Mouse (Mus musculus) hindbrain, embryonic 12.5 days (tissue): ENCODE results near the gene Ap4e1. TPM values are rescaled to one million over a fixed set of nuclear protein-coding genes. Genes with fewer than 3 reads are reported as not detected.
"Not testable (repeated sequence)": the region's sequence is repeated elsewhere in the genome, so short reads cannot be mapped to it uniquely, and the experiment has no call there.

Experiments used
- ATAC-seq: fragments of 200-750 bp; cut with Nextera tagmentation; 2 replicates; pipeline ENCODE4 v1.8.0; 2017; ENCODE audit warnings: moderate TSS enrichment; ENCODE audit not compliant: low FRiP score
- H3K27ac ChIP-seq: fragments of 300-500 bp; sonication (generic); 2 replicates; pipeline ENCODE4 v1.5.1; 2016; ENCODE audit warnings: mild to moderate bottlenecking
- H3K27me3 ChIP-seq: fragments of 300-500 bp; sonication (generic); 2 replicates; pipeline ENCODE4 v1.6.1; 2016; ENCODE audit warnings: mild to moderate bottlenecking
- H3K36me3 ChIP-seq: fragments of 300-500 bp; sonication (generic); 2 replicates; pipeline ENCODE4 v1.6.1; 2016; ENCODE audit warnings: mild to moderate bottlenecking
- H3K4me1 ChIP-seq: fragments of 300-500 bp; sonication (generic); 2 replicates; pipeline ENCODE4 v1.6.1; 2016
- H3K4me2 ChIP-seq: fragments of 300-500 bp; sonication (generic); replicated peaks from 2 replicates; pipeline ENCODE4 v1.6.1; 2016; ENCODE audit warnings: mild to moderate bottlenecking
- H3K4me3 ChIP-seq: fragments of 300-500 bp; sonication (generic); 2 replicates; pipeline ENCODE4 v1.5.1; 2016; ENCODE audit warnings: mild to moderate bottlenecking
- H3K9ac ChIP-seq: fragments of 300-500 bp; sonication (generic); 2 replicates; pipeline ENCODE4 v1.6.1; 2016; ENCODE audit warnings: mild to moderate bottlenecking, moderate library complexity
- H3K9me3 ChIP-seq: fragments of 300-500 bp; sonication (generic); replicated peaks from 2 replicates; pipeline ENCODE4 v1.6.1; 2016; ENCODE audit warnings: mild to moderate bottlenecking
- WGBS: fragments of 180-500 bp; shearing (Covaris S2); methylation state at CpG from one replicate; pipeline ENCODE4 v1.1.7; 2016; 5-methylcytosine and 5-hydroxymethylcytosine counted together
- polyA plus RNA-seq: library from polyadenylated mRNA; unstranded; fragments of >200 nt; fragmentation: Nextera tagmentation; extraction: Ambion mirVana; gene quantifications from 2 replicates; pipeline ENCODE4 v1.2.1, GENCODE M21; 2016

Gene Ap4e1
- polyA plus RNA-seq, 1 experiment from 2014 or later: 12.9 TPM

- peaks cover 12% of the 10 kb centered on the region for H3K36me3 ChIP-seq
- peaks cover 13% of the 10 kb centered on the region for H3K4me1 ChIP-seq
- no peak overlapping the region for H3K4me2 ChIP-seq
- H3K27me3 ChIP-seq: no peaks in the 10 kb centered on the region
- no peak overlapping the region for H3K9ac ChIP-seq
- H3K4me3 ChIP-seq: no peak overlapping the region
- ATAC-seq: no peak
- WGBS: 83% methylated on average over 5 of the region's 5 CpGs
- H3K27ac ChIP-seq: no peak overlapping the region
- no peaks in the 10 kb centered on the region for H3K9me3 ChIP-seq
These were observed 1.0 kb upstream of the Ap4e1 start for GRCm38 (mm10) chr2:127007509-127007908.

DNA sequence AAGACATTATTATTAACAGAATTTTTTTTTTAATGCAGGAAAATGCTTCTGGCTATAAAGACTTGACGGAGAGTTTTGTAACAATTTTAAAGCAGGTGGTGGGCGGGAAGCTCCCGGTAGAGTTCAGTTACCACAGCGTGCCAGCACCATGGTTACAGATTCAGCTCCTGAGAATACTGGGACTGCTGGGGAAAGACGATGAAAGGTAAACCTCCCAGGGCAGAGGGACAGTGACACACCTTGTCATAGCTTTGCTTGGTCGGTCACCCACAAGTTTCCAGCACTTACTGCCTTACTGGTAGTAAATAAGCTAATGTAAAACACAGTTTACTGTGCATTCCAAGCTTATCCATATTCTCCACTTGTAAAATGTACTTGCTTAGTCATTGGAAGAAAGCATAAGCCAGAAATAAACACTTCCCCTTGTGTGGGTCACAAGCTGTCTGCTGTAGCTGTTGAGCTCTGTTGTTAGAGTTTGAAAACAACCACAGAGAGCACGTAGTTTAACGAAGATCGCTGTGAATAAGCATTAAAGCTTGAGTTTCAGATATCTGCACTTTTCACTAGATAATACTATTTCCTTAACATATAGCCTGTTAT lies 26.6 kb downstream of the Ap4e1 start:
- no peak overlapping the region for H3K4me3 ChIP-seq
- no peak overlapping the region for H3K27ac ChIP-seq
- peaks cover 43% of the 10 kb centered on the region for H3K36me3 ChIP-seq
- no peaks in the 10 kb centered on the region for H3K9me3 ChIP-seq
- 96% methylated on average over 9 of the region's 9 CpGs for WGBS
- no peak overlapping the region for H3K4me2 ChIP-seq
- no peaks in the 10 kb centered on the region for H3K27me3 ChIP-seq
- H3K4me1 ChIP-seq: no peaks in the 10 kb centered on the region
- no peak overlapping the region for H3K9ac ChIP-seq
- no peak for ATAC-seq

GRCm38 (mm10) chr2:127037299-127037698 lies 28.8 kb downstream of the Ap4e1 start:
- H3K9ac ChIP-seq: no peak overlapping the region
- 95% methylated on average over 4 of the region's 4 CpGs for WGBS
- no peak overlapping the region for H3K27ac ChIP-seq
- no peaks in the 10 kb centered on the region for H3K27me3 ChIP-seq
- ATAC-seq: no peak
- H3K4me1 ChIP-seq: no peaks in the 10 kb centered on the region
- H3K36me3 ChIP-seq: peaks cover 36% of the 10 kb centered on the region
- no peak overlapping the region for H3K4me2 ChIP-seq
- no peak overlapping the region for H3K4me3 ChIP-seq
- no peaks in the 10 kb centered on the region for H3K9me3 ChIP-seq

GRCm38 (mm10) chr2:127061471-127061870 lies 53.0 kb downstream of the Ap4e1 start:
- H3K4me1 ChIP-seq: no peaks in the 10 kb centered on the region
- peaks cover 57% of the 10 kb centered on the region for H3K36me3 ChIP-seq
- H3K4me3 ChIP-seq: no peak overlapping the region
- 94% methylated on average over 9 of the region's 9 CpGs for WGBS
- H3K27ac ChIP-seq: no peak overlapping the region
- no peak overlapping the region for H3K9ac ChIP-seq
- H3K4me2 ChIP-seq: no peak overlapping the region
- H3K9me3 ChIP-seq: no peaks in the 10 kb centered on the region
- ATAC-seq: no peak
- H3K27me3 ChIP-seq: no peaks in the 10 kb centered on the region

DNA sequence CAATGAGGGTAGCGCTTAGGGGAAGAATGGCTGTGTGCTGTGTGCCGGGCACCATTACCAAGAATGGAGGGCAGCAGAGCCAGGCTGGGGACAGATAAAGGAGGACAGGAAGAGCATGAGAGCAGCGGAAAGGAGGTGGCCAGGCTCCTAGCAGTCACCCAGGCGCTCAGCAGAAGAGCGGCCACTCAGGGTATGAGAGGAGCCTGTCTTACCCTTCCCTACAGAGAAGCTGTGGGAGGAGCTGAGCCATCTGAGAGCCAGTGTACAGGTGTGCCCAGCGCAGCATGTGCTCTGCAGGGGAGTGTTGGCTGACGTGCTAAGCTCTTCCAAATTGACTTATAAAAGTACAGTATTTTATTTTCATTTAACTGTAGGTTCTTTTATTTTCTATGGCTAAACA lies 60.3 kb downstream of the Ap4e1 start:
- no peaks in the 10 kb centered on the region for H3K9me3 ChIP-seq
- no peak for ATAC-seq
- WGBS: 73% methylated on average over 7 of the region's 7 CpGs
- H3K9ac ChIP-seq: no peak overlapping the region
- no peak overlapping the region for H3K27ac ChIP-seq
- no peaks in the 10 kb centered on the region for H3K27me3 ChIP-seq
- no peak overlapping the region for H3K4me3 ChIP-seq
- H3K4me1 ChIP-seq: peaks cover 8% of the 10 kb centered on the region
- no peak overlapping the region for H3K4me2 ChIP-seq
- H3K36me3 ChIP-seq: peaks cover 12% of the 10 kb centered on the region

GRCm38 (mm10) chr2:127069781-127070434 lies 61.4 kb downstream of the Ap4e1 start:
- Histone ChIP-seq H3K4me2 (peak overlapping the region; percentile 73), H3K27me3 (no peaks in the 10 kb centered on the region), H3K9ac (peak overlapping the region; percentile 47), H3K36me3 (peaks cover 12% of the 10 kb centered on the region), H3K9me3 (no peaks in the 10 kb centered on the region), H3K4me3 (peak overlapping the region; percentile 61), H3K4me1 (peaks cover 8% of the 10 kb centered on the region), H3K27ac (no peak overlapping the region)
- ATAC-seq: peak; percentile 56; the same call in 1 of the 2 replicates
- WGBS: 21% methylated on average over 11 of the region's 11 CpGs

DNA sequence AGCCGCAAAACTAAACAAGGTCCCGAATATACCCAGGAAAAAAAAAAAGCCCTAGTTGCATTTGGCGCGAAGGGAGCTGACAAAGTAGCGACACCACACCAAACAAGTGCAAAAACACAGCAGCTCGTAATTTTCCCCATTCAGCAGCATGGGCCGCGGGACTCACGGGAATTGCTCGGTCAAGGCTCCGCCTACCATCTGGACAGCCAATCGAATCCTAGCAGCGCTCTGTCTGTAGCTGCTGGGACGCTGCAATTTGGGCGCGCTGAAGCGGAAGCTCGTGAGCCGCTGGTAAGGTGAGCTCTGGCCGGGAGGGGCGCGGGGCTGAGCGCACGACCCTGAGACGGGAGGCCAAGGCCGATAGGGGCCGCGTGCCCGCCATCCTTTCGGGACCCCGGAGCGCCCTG lies 61.9 kb downstream of the Ap4e1 start, which contains the start of gene Blvra:
TSS of gene Blvra (plus strand) at position 231 of the 407 bp plus-strand sequence.
- Histone ChIP-seq H3K4me1 (peaks cover 8% of the 10 kb centered on the region), H3K9me3 (no peaks in the 10 kb centered on the region), H3K4me2 (peak within 1 kb of the TSS; percentile 73), H3K27me3 (no peaks in the 10 kb centered on the region), H3K27ac (peak within 1 kb of the TSS; percentile 64; the same call in 1 of the 2 replicates), H3K9ac (peak within 1 kb of the TSS; percentile 84), H3K36me3 (peaks cover 12% of the 10 kb centered on the region), H3K4me3 (peak within 1 kb of the TSS; percentile 61)
- ATAC-seq: peak; percentile 99
- under 1% methylated on average over 32 of the region's 32 CpGs for WGBS

- Histone ChIP-seq H3K27ac (peak overlapping the region; percentile 64; the same call in 1 of the 2 replicates), H3K4me1 (peaks cover 8% of the 10 kb centered on the region), H3K36me3 (peaks cover 12% of the 10 kb centered on the region), H3K9me3 (no peaks in the 10 kb centered on the region), H3K4me2 (peak overlapping the region; percentile 73), H3K4me3 (peak overlapping the region; percentile 61), H3K27me3 (no peaks in the 10 kb centered on the region), H3K9ac (peak overlapping the region; percentile 84)
- 13% methylated on average over 9 of the region's 9 CpGs for WGBS
- ATAC-seq: peak; percentile 75
These were observed 62.4 kb downstream of the Ap4e1 start for GRCm38 (mm10) chr2:127070879-127071278.

GRCm38 (mm10) chr2:127074116-127074515 lies 65.6 kb downstream of the Ap4e1 start:
- no peak overlapping the region for H3K9ac ChIP-seq
- 92% methylated on average over 2 of the region's 2 CpGs for WGBS
- H3K27me3 ChIP-seq: no peaks in the 10 kb centered on the region
- no peak overlapping the region for H3K27ac ChIP-seq
- ATAC-seq: no peak
- no peak overlapping the region for H3K4me2 ChIP-seq
- H3K9me3 ChIP-seq: no peaks in the 10 kb centered on the region
- no peaks in the 10 kb centered on the region for H3K36me3 ChIP-seq
- no peak overlapping the region for H3K4me3 ChIP-seq
- H3K4me1 ChIP-seq: peaks cover 8% of the 10 kb centered on the region

DNA sequence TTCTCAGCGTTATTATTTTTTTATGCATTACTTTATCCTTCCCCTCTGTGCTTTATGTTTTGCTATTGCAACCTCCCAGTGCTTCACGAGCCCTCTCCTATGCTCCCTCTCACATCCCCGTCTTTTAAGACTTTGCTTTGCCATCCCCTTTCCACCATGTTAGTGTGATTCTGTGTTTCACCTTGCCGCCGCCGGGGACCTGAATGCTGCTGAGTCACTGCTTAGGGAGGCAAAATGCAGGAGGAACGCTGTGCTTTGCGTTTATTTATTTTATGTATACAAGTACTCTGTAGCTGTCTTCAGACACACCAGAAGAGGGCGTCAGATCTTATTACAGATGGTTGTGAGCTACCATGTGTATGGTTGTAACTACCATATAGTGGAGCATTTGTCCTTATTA lies 69.1 kb downstream of the Ap4e1 start:
- Histone ChIP-seq H3K4me2 (no peak overlapping the region), H3K9ac (no peak overlapping the region), H3K4me1 (no peaks in the 10 kb centered on the region), H3K4me3 (no peak overlapping the region), H3K27me3 (no peaks in the 10 kb centered on the region), H3K9me3 (no peaks in the 10 kb centered on the region), H3K27ac (no peak overlapping the region), H3K36me3 (no peaks in the 10 kb centered on the region)
- 80% methylated on average over 9 of the region's 9 CpGs for WGBS
- ATAC-seq: no peak

GRCm38 (mm10) chr2:127079066-127079465 lies 70.5 kb downstream of the Ap4e1 start:
- H3K27me3 ChIP-seq, H3K36me3 ChIP-seq, H3K9ac ChIP-seq, H3K4me1 ChIP-seq, H3K9me3 ChIP-seq, H3K4me2 ChIP-seq, ATAC-seq, H3K27ac ChIP-seq, H3K4me3 ChIP-seq: not testable (repeated sequence)
- 78% methylated on average over 2 of the region's 2 CpGs for WGBS

GRCm38 (mm10) chr2:127079881-127080590 lies 71.5 kb downstream of the Ap4e1 start:
- WGBS: 94% methylated on average over 11 of the region's 11 CpGs
- H3K27me3 ChIP-seq: no peaks in the 10 kb centered on the region
- H3K4me1 ChIP-seq: no peaks in the 10 kb centered on the region
- H3K4me3 ChIP-seq: no peak overlapping the region
- H3K9ac ChIP-seq: no peak overlapping the region
- no peak overlapping the region for H3K4me2 ChIP-seq
- H3K27ac ChIP-seq: no peak overlapping the region
- ATAC-seq: no peak
- H3K36me3 ChIP-seq: no peaks in the 10 kb centered on the region
- H3K9me3 ChIP-seq: no peaks in the 10 kb centered on the region
